Mouse (Mus musculus) forelimb bud, embryonic 11.5 days (tissue): ENCODE data around the gene Etfrf1.

Experiments
- DNase-seq: peaks from one replicate; pipeline ENCODE4 v3.0.0-alpha.2; 2012; ENCODE audit warnings: low read depth, low spot score

Etfrf1 gene

GRCm38 (mm10) chr6:145210816-145211338 is at the start of gene Etfrf1, which contains the start of gene Casc1:
Gene Etfrf1, plus strand, starts transcription at chr6:145211134.
Gene Casc1, minus strand, starts transcription at chr6:145211005.
- DNase-seq, result peak; percentile 99

- no peak for DNase-seq
Measured at GRCm38 (mm10) chr6:145171892-145172606, 38.9 kb upstream of the Etfrf1 start.

GRCm38 (mm10) chr6:145173781-145174191 is 37.1 kb upstream of the Etfrf1 start:
- peak; percentile 64 for DNase-seq

GRCm38 (mm10) chr6:145175571-145175981 is 35.4 kb upstream of the Etfrf1 start:
- no peak for DNase-seq

- peak; percentile 37 for DNase-seq
Measured at GRCm38 (mm10) chr6:145176474-145176873, 34.5 kb upstream of the Etfrf1 start.

GRCm38 (mm10) chr6:145179665-145180064 is 31.3 kb upstream of the Etfrf1 start:
- DNase-seq, result peak; percentile 65

- no peak for DNase-seq
Measured at GRCm38 (mm10) chr6:145182044-145182443, 28.9 kb upstream of the Etfrf1 start.

GRCm38 (mm10) chr6:145186096-145186495 is 24.8 kb upstream of the Etfrf1 start:
- no peak for DNase-seq

- DNase-seq, result peak; percentile 30
Measured at GRCm38 (mm10) chr6:145187093-145188088, 23.5 kb upstream of the Etfrf1 start.

GRCm38 (mm10) chr6:145193038-145193437 is 17.9 kb upstream of the Etfrf1 start:
- DNase-seq, result no peak

- no peak for DNase-seq
Measured at GRCm38 (mm10) chr6:145193446-145193845, 17.5 kb upstream of the Etfrf1 start.

- no peak for DNase-seq
Measured at GRCm38 (mm10) chr6:145197949-145198686, 12.8 kb upstream of the Etfrf1 start.

- no peak for DNase-seq
Measured at GRCm38 (mm10) chr6:145202432-145203125, 8.4 kb upstream of the Etfrf1 start.

GRCm38 (mm10) chr6:145204440-145204839 is 6.5 kb upstream of the Etfrf1 start:
- no peak for DNase-seq

- no peak for DNase-seq
Measured at GRCm38 (mm10) chr6:145205142-145205541, 5.8 kb upstream of the Etfrf1 start.

GRCm38 (mm10) chr6:145210056-145210680 is 766 bp upstream of the Etfrf1 start:
- peak; percentile 9 for DNase-seq

GRCm38 (mm10) chr6:145211376-145212305 is 707 bp downstream of the Etfrf1 start:
- no peak for DNase-seq

- no peak for DNase-seq
Measured at GRCm38 (mm10) chr6:145213916-145214315, 3.0 kb downstream of the Etfrf1 start.

- DNase-seq, result no peak
Measured at GRCm38 (mm10) chr6:145215826-145216225, 4.9 kb downstream of the Etfrf1 start.
